Mouse (Mus musculus): ENCODE results near the gene Gm42674.

DNA sequence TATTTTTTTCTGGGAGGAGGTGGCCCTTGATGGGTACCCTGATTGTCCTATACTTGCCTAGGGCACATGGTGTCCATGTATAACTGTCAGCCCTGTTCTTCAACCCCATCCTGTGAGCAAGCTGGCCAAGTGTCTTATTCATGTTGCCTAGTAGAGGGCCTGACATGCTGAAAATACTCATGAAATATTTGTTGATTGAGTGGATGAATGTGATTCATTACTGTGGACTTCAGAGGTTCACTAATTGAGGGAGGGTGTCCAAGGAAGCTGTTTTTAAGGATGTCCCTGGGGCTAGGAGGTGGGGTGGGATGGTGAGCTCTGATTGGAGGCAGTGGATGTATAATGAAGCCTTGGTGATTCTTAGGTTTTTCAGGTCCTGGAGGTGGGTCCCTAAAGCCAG is 52.0 kb downstream of the Gm42674 start, which contains the start of gene S100a7a:
- TF ChIP-seq CTCF (IDR thresholded peaks at IDR 0.05; ENCODE audit: low read depth, low read length) (no peak), POLR2A (IDR thresholded peaks at IDR 0.05; ENCODE audit: insufficient read depth, low read length) (no peak)

Data from ES-Bruce4 (cell line).